Mouse (Mus musculus): ENCODE measurements at regions not wholly inside any gene's neighbourhood (a gene's known extent, or its start where the extent isn't known, plus 50 kb on each side); places are given as distances from the start of the nearest gene placed in this dataset.
A peak's percentile ranks its signal among the peaks of the same experiment; 100 is the strongest.

DNA sequence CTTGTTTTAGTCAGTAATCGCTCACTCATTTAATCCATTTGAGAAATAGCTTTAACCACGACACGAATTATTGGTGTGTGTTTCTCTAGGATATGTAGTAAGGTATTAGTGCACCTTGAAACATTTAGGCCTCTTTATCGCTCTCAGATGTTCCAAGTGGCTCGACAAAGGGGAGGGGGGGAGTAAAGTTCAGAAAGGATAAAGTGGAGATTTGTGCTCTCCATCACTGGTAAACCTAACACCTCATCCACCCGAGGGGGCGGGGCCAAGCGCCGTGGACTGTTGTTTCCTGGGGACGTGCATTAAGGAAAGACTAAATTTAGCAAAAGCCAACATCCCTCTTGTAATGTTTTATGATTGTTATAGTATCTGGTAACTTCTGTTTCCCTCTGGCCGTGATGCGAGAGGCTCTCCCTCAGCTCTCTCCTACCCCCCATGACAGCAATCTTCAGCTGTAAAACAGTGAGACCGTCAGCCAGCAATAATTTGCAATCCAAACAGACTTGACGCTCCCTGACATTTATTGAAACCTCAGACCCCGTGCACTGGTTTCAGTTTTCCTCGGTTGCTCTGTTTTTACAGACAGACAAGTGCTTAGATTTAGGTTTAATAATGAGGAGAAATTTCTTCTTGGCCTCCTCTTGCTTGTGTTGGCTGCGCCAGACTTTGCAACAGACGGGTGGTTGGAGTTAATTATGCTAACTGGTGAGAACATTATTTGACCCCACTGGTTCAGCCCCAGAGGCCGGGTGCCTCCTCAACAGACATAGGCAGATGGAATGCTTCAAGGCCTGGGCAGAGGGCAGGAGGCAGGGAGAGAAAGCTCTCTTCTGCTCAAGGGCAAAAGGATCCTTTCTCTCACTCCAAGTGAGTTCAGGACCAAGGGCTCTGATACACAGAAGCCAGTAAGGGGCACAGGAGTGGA, 542.8 kb upstream of the Sox9 start:
- H3K4me1 ChIP-seq = peaks cover 16% of the 10 kb centered on the region
- no peaks in the 10 kb centered on the region for H3K36me3 ChIP-seq
- peak overlapping the region; percentile 30 for H3K4me3 ChIP-seq
- H3K9me3 ChIP-seq (replicated peaks) = no peaks in the 10 kb centered on the region
- WGBS = 36% methylated on average over 19 of the region's 19 CpGs
- H3K27me3 ChIP-seq (ENCODE audit: low read depth, poor library complexity, severe bottlenecking) = no peaks in the 10 kb centered on the region
- peak; percentile 38 for DNase-seq (ENCODE audit: low spot score)
- peak overlapping the region; percentile 72 for H3K27ac ChIP-seq

DNA sequence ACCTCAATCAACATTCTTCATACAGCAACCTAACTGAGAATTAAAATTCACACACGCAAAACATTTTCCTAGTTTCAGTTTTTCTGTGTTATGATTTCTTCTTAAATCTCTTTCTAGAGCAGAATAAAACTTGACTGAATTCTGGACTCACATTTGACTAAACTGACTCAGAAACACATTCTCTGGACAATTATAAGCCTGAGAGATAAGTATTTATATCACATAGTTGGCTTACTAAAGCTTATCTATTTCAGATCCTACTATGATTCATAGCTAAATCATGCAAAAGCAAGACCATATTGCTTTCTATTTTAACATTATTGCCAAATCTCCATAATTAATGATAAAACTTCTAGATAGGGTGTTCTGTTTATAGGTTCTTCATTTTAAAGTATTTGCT, 529.5 kb upstream of the Sox9 start:
- no peaks in the 10 kb centered on the region for H3K9me3 ChIP-seq (replicated peaks)
- no peaks in the 10 kb centered on the region; the same call in 1 of the 2 replicates for H3K27me3 ChIP-seq (ENCODE audit: low read depth, poor library complexity, severe bottlenecking)
- no peak overlapping the region for H3K4me3 ChIP-seq
- H3K36me3 ChIP-seq = no peaks in the 10 kb centered on the region
- no peak for DNase-seq (ENCODE audit: low spot score)
- no peak overlapping the region for H3K27ac ChIP-seq
- 91% methylated on average over 1 of the region's 1 CpGs for WGBS
- H3K4me1 ChIP-seq = no peaks in the 10 kb centered on the region

DNA sequence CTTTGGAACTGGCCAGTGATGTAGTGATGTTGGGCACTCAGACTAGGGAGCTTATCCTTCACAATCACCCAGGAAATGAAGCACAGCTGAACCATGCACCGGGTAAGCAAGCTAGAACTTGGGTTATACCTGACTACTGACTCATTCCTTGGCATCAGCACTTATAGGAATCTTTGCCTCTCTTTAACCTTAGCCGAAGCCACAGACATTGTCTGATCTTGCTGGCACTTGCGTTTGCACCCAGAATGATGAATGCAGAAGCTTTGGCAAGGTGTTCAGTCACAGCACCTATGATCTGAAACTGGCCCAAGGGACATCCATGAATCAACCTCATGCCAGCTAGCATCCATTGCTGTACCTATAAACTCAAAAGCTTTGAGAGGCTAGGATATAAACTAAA, 529.0 kb upstream of the Sox9 start:
- no peak for DNase-seq (ENCODE audit: low spot score)
- H3K27me3 ChIP-seq (ENCODE audit: low read depth, poor library complexity, severe bottlenecking) = no peaks in the 10 kb centered on the region; the same call in 1 of the 2 replicates
- H3K9me3 ChIP-seq (replicated peaks) = no peaks in the 10 kb centered on the region
- no peak overlapping the region for H3K27ac ChIP-seq
- WGBS = 90% methylated on average over 3 of the region's 3 CpGs
- H3K36me3 ChIP-seq = no peaks in the 10 kb centered on the region
- H3K4me3 ChIP-seq = no peak overlapping the region
- no peaks in the 10 kb centered on the region for H3K4me1 ChIP-seq

DNA sequence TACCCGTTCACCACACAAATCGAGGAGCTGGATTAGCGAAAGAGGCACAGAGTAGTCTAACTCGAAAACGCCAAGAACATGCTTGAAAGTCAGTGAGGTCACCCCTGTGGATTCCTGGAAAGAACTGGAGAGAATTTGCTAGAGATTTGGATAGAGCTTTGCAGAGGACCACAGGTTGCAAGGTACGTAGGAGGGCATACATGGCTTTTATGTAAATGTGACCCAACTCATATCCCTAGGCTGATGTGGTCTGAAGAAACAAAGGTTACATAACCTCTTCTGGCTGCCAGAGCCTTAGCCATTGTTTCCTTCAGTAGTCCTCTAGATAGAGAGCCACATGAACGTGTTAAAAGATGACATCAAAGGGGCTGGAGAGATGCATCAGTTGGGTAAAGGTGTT, 525.7 kb upstream of the Sox9 start:
- 90% methylated on average over 7 of the region's 7 CpGs for WGBS

DNA sequence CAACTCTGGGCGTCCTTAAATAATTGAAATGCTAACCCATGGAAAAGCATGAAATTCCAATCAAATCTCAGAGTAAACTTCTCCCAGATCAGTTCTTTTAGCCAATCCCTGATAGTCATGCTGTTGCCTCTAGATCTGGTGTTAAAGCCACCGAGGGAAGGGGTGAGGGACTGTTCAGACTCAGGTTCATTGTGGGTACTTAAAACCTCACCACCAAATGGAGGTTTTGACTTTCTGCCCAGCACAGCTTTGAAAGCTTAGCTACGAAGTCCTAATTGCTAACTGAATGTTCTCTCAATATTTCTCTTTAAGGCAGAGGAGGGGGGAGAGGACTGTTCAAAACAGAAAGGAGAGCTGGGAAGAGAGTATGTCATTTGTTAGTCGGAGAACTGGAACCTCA, 517.9 kb upstream of the Sox9 start:
- Histone ChIP-seq H3K4me1 (peaks cover 11% of the 10 kb centered on the region; the same call in 1 of the 2 replicates), H3K9me3 (replicated peaks) (no peaks in the 10 kb centered on the region), H3K36me3 (no peaks in the 10 kb centered on the region), H3K4me3 (no peak overlapping the region), H3K27ac (no peak overlapping the region), H3K27me3 (ENCODE audit: low read depth, poor library complexity, severe bottlenecking) (no peaks in the 10 kb centered on the region)
- DNase-seq (ENCODE audit: low spot score) = no peak
- WGBS = 84% methylated on average over 4 of the region's 4 CpGs

More for the DNA sequence above, 525.7 kb upstream of the Sox9 start:
- no peaks in the 10 kb centered on the region for H3K36me3 ChIP-seq
- H3K9me3 ChIP-seq (replicated peaks) = no peaks in the 10 kb centered on the region
- H3K4me3 ChIP-seq = no peak overlapping the region
- DNase-seq (ENCODE audit: low spot score) = no peak
- no peak overlapping the region for H3K27ac ChIP-seq
- H3K27me3 ChIP-seq (ENCODE audit: low read depth, poor library complexity, severe bottlenecking) = no peaks in the 10 kb centered on the region; the same call in 1 of the 2 replicates
- no peaks in the 10 kb centered on the region for H3K4me1 ChIP-seq

DNA sequence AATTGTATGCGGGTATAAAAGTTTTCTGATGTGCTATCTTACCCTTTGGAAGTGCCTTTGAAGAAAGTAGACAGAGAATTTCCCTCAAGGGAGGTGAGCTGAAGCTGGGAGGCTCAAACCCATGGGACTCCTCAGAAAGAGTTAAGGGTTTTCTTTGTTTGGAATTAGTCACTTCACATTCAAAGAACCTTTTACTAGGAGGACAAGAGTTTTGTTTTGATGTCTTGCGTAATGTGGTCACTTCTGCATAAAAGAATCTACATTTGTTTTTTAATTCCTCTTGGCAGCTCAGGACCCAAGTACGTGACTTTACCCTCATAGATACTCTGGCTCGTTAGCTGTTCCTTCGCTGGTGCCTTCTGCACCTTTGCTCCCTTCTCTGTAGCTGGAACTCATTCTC, 511.1 kb upstream of the Sox9 start:
- Histone ChIP-seq H3K27me3 (ENCODE audit: low read depth, poor library complexity, severe bottlenecking) (no peaks in the 10 kb centered on the region), H3K36me3 (no peaks in the 10 kb centered on the region), H3K9me3 (replicated peaks) (no peaks in the 10 kb centered on the region), H3K27ac (no peak overlapping the region), H3K4me1 (no peaks in the 10 kb centered on the region), H3K4me3 (no peak overlapping the region)
- 88% methylated on average over 5 of the region's 5 CpGs for WGBS
- DNase-seq (ENCODE audit: low spot score) = no peak

DNA sequence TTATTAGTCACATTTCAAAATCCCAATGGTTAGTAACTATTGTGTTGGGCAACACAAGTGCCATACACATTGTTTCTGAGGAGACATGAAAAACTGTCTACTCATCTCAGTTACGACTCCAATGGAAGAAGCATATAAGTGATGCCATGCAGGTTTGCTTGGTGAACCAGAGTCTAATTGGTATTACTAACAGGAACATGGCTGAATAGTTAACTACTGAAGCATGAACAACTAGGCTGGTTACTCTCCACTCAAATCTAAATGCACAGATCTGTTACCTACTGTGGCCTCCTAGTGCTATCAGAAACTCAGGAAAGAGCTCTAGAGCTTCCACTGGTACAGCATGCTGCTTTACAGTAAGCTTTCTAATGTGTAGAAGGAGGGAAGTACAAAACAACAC, 503.5 kb upstream of the Sox9 start:
- 94% methylated on average over 1 of the region's 1 CpGs for WGBS
- no peaks in the 10 kb centered on the region for H3K36me3 ChIP-seq
- H3K27ac ChIP-seq = no peak overlapping the region
- no peaks in the 10 kb centered on the region for H3K27me3 ChIP-seq (ENCODE audit: low read depth, poor library complexity, severe bottlenecking)
- DNase-seq (ENCODE audit: low spot score) = no peak
- H3K9me3 ChIP-seq (replicated peaks) = no peaks in the 10 kb centered on the region
- peaks cover 8% of the 10 kb centered on the region for H3K4me1 ChIP-seq
- H3K4me3 ChIP-seq = no peak overlapping the region

DNA sequence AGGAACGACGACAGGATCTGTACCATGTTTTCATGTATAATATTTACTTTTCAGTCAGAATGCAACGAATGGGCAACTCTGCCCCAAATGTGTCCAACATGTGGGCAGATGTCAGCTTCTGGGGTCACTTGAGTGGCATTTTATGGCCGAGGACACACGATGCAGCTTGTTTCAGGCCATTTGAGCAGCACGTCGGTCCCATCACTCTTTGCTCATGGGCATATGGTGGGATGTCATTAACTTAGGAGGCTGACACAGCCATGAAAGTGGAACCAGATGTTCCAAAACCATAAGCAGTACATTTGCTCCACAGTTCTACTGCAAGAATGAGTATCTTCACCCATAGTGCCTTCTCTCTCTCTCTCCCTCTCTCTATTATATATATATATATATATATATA, 499.1 kb upstream of the Sox9 start:
- H3K9me3 ChIP-seq (replicated peaks) = no peaks in the 10 kb centered on the region
- DNase-seq (ENCODE audit: low spot score) = peak; percentile 46
- H3K27me3 ChIP-seq (ENCODE audit: low read depth, poor library complexity, severe bottlenecking) = no peaks in the 10 kb centered on the region; the same call in 1 of the 2 replicates
- 22% methylated on average over 7 of the region's 7 CpGs for WGBS
- H3K36me3 ChIP-seq = no peaks in the 10 kb centered on the region
- H3K4me3 ChIP-seq = no peak overlapping the region
- H3K27ac ChIP-seq = 0 out of 2 replicates have a peak overlapping the region, but pooled peaks have one; percentile 19
- peaks cover 23% of the 10 kb centered on the region for H3K4me1 ChIP-seq

DNA sequence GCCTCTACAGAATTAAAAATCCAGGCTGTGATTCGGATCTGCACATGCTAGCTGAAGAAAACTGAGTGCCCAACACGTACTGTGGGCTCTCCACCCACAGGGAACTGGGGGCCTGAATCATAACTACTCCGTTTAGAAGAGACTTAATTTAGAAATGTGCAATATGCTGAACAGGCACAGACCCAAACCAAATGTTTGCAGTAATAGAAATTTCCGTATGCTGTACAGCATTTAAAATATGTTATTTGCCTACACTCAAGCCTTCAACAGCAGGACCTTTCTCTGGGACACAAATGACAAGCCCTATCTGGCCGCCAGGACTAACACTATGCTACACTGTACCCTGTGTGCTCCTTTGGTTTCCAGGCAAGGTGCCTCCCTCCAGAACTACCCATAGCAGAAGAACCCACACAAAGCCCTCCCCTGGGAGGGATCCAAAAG, 483.1 kb upstream of the Sox9 start:
- H3K4me3 ChIP-seq = no peak overlapping the region
- no peak for DNase-seq (ENCODE audit: low spot score)
- H3K4me1 ChIP-seq = no peaks in the 10 kb centered on the region; the same call in 1 of the 2 replicates
- H3K27me3 ChIP-seq (ENCODE audit: low read depth, poor library complexity, severe bottlenecking) = no peaks in the 10 kb centered on the region
- H3K27ac ChIP-seq = no peak overlapping the region
- no peaks in the 10 kb centered on the region for H3K36me3 ChIP-seq
- WGBS = 88% methylated on average over 5 of the region's 5 CpGs
- no peaks in the 10 kb centered on the region for H3K9me3 ChIP-seq (replicated peaks)

DNA sequence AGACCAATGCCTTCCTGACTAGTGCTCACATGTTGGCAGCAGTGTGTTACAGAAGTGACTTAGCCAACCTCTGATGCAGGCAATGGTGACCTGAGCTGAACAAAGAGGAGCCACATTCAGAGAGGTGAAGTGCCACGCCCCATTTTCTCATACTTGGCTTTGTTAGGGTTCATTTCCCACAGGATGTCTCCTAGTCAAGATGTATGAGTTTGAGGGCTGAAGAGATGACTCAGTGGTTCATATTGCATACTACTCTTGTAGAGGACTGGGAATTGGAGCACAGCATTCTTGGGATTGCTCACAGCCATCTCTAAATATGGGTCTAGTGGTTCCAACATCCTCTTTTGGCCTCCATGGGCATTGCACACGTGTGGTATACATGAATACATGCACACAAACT, 478.9 kb upstream of the Sox9 start:
- Histone ChIP-seq H3K4me1 (peaks cover 15% of the 10 kb centered on the region), H3K4me3 (no peak overlapping the region), H3K9me3 (replicated peaks) (no peaks in the 10 kb centered on the region), H3K36me3 (no peaks in the 10 kb centered on the region), H3K27ac (no peak overlapping the region), H3K27me3 (ENCODE audit: low read depth, poor library complexity, severe bottlenecking) (no peaks in the 10 kb centered on the region)
- WGBS = 70% methylated on average over 2 of the region's 2 CpGs
- no peak for DNase-seq (ENCODE audit: low spot score)

DNA sequence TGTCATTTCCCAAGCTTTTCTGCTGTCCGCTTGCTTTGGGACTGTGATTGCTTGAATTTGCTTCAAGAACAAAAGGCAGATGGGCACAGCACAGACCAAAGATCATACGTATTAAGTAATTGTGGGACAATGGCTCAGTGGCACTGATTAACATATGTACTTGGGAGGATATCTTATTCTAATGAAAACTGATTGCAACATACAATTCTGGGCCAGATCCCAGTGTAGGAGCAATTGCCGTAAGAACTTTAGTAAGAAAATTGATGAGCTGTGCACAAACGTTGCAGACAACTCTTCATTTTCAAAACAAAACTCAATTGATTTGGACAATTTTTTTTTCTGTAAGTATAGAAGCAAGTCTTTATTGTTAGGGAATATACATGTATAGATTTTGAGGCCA, 456.2 kb upstream of the Sox9 start:
- Histone ChIP-seq H3K27ac (no peak overlapping the region), H3K27me3 (ENCODE audit: low read depth, poor library complexity, severe bottlenecking) (no peaks in the 10 kb centered on the region), H3K4me1 (no peaks in the 10 kb centered on the region), H3K9me3 (replicated peaks) (no peaks in the 10 kb centered on the region), H3K36me3 (no peaks in the 10 kb centered on the region), H3K4me3 (no peak overlapping the region)
- DNase-seq (ENCODE audit: low spot score) = no peak
- WGBS = 94% methylated on average over 4 of the region's 4 CpGs

DNA sequence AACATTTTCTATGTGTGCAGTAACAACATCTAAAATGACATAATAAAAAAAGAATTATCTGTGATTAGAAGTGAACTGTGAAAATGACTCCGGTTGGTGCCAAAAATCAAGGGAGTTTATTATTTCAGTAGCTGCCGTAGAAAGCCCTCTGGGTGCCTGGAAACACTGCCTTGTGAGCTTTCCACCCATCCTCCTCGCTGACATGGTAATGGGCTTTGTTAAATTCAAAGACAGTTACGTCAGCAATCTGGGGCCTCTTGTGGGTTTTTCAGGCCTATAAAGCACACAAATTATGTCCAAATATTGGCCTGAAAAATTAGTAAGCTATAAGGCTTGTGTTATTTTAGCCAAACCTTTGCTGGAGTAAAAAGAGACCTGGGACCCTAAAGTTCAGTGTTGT, 454.4 kb upstream of the Sox9 start:
- no peaks in the 10 kb centered on the region for H3K36me3 ChIP-seq
- no peaks in the 10 kb centered on the region for H3K9me3 ChIP-seq (replicated peaks)
- H3K27ac ChIP-seq = no peak overlapping the region
- WGBS = 84% methylated on average over 4 of the region's 4 CpGs
- H3K4me1 ChIP-seq = no peaks in the 10 kb centered on the region
- H3K27me3 ChIP-seq (ENCODE audit: low read depth, poor library complexity, severe bottlenecking) = no peaks in the 10 kb centered on the region
- DNase-seq (ENCODE audit: low spot score) = no peak
- no peak overlapping the region for H3K4me3 ChIP-seq

DNA sequence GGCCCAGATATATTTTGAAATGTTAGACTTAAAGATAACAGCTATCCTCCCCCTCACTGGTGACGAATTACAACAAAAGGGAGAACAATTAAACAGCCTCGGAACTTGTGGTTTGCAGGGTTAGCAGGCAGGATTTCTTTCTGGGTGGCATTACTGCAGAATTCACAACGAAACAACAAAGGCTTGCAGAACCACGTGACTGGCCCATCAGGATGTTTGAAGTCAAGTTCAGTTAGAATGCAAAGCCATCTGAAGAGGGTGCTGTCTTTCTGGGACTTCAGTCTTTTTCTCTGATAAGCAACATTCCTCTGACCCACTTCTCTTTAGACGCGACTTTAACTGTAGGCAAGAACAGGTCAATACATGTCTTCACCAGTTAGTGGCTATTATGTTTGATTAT, 436.9 kb upstream of the Sox9 start:
- Histone ChIP-seq H3K4me1 (peaks cover 15% of the 10 kb centered on the region), H3K36me3 (no peaks in the 10 kb centered on the region), H3K9me3 (replicated peaks) (no peaks in the 10 kb centered on the region), H3K27me3 (ENCODE audit: low read depth, poor library complexity, severe bottlenecking) (no peaks in the 10 kb centered on the region), H3K27ac (no peak overlapping the region), H3K4me3 (no peak overlapping the region)
- WGBS = 38% methylated on average over 6 of the region's 6 CpGs
- DNase-seq (ENCODE audit: low spot score) = no peak

All from limb, embryonic 10.5 days (tissue).